Mouse (Mus musculus): Measurements from ENCODE around the gene Gtdc1. TPM values are rescaled to one million over a fixed set of nuclear protein-coding genes. Genes with fewer than 3 reads are reported as not detected.

Gene Gtdc1
- polyA plus RNA-seq, 1 experiment, result 5.7 TPM

- Histone ChIP-seq H3K4me1 (ENCODE audit: control insufficient read depth, insufficient read depth, insufficient read length) (no peaks in the 10 kb centered on the region), H3K27me3 (ENCODE audit: control insufficient read depth, insufficient read depth, low read length) (no peaks in the 10 kb centered on the region), H3K36me3 (ENCODE audit: control insufficient read depth, insufficient read depth, low read length) (no peaks in the 10 kb centered on the region), H3K27ac (ENCODE audit: insufficient read depth, low read length) (no peak overlapping the region), H3K4me3 (ENCODE audit: extremely low read depth, insufficient read depth, insufficient read length) (no peak overlapping the region)
- WGBS, result 87% methylated on average over 2 of the region's 2 CpGs
- no peak for DNase-seq (ENCODE audit: low read depth in 1 of 2, low spot score in 2 of 2)
- TF ChIP-seq POLR2A (IDR thresholded peaks at IDR 0.05; ENCODE audit: low read depth, low read length), result no peak
- TF ChIP-seq CTCF (IDR thresholded peaks at IDR 0.05; ENCODE audit: extremely low read depth, insufficient read depth, insufficient read length, insufficient replicate concordance), result no peak
Observed at GRCm38 (mm10) chr2:44965834-44966555, 38.5 kb upstream of the Gtdc1 start.

GRCm38 (mm10) chr2:44962620-44963019 lies 35.2 kb upstream of the Gtdc1 start:
- no peak for DNase-seq (ENCODE audit: low read depth in 1 of 2, low spot score in 2 of 2)
- Histone ChIP-seq H3K36me3 (ENCODE audit: control insufficient read depth, insufficient read depth, low read length) (no peaks in the 10 kb centered on the region), H3K27ac (ENCODE audit: insufficient read depth, low read length) (no peak overlapping the region), H3K4me1 (ENCODE audit: control insufficient read depth, insufficient read depth, insufficient read length) (peaks cover 5% of the 10 kb centered on the region), H3K27me3 (ENCODE audit: control insufficient read depth, insufficient read depth, low read length) (no peaks in the 10 kb centered on the region), H3K4me3 (ENCODE audit: extremely low read depth, insufficient read depth, insufficient read length) (no peak overlapping the region)
- 84% methylated on average over 5 of the region's 5 CpGs for WGBS
- no peak for TF ChIP-seq CTCF (IDR thresholded peaks at IDR 0.05; ENCODE audit: extremely low read depth, insufficient read depth, insufficient read length, insufficient replicate concordance)
- no peak for TF ChIP-seq POLR2A (IDR thresholded peaks at IDR 0.05; ENCODE audit: low read depth, low read length)

GRCm38 (mm10) chr2:44961192-44961591 lies 33.7 kb upstream of the Gtdc1 start:
- no peak for DNase-seq (ENCODE audit: low read depth in 1 of 2, low spot score in 2 of 2)
- WGBS, result 83% methylated on average over 4 of the region's 4 CpGs
- Histone ChIP-seq H3K4me1 (ENCODE audit: control insufficient read depth, insufficient read depth, insufficient read length) (peaks cover 8% of the 10 kb centered on the region), H3K4me3 (ENCODE audit: extremely low read depth, insufficient read depth, insufficient read length) (no peak overlapping the region), H3K27ac (ENCODE audit: insufficient read depth, low read length) (no peak overlapping the region), H3K36me3 (ENCODE audit: control insufficient read depth, insufficient read depth, low read length) (no peaks in the 10 kb centered on the region), H3K27me3 (ENCODE audit: control insufficient read depth, insufficient read depth, low read length) (no peaks in the 10 kb centered on the region)
- no peak for TF ChIP-seq POLR2A (IDR thresholded peaks at IDR 0.05; ENCODE audit: low read depth, low read length)
- no peak for TF ChIP-seq CTCF (IDR thresholded peaks at IDR 0.05; ENCODE audit: extremely low read depth, insufficient read depth, insufficient read length, insufficient replicate concordance)

- DNase-seq (ENCODE audit: low read depth in 1 of 2, low spot score in 2 of 2), result no peak
- no peak overlapping the region for H3K27ac ChIP-seq (ENCODE audit: insufficient read depth, low read length)
- WGBS, result 22% methylated on average over 3 of the region's 3 CpGs
- peaks cover 8% of the 10 kb centered on the region for H3K4me1 ChIP-seq (ENCODE audit: control insufficient read depth, insufficient read depth, insufficient read length)
- no peak overlapping the region for H3K4me3 ChIP-seq (ENCODE audit: extremely low read depth, insufficient read depth, insufficient read length)
- TF ChIP-seq CTCF (IDR thresholded peaks at IDR 0.05; ENCODE audit: extremely low read depth, insufficient read depth, insufficient read length, insufficient replicate concordance) (no peak), POLR2A (IDR thresholded peaks at IDR 0.05; ENCODE audit: low read depth, low read length) (no peak)
- no peaks in the 10 kb centered on the region for H3K36me3 ChIP-seq (ENCODE audit: control insufficient read depth, insufficient read depth, low read length)
- no peaks in the 10 kb centered on the region for H3K27me3 ChIP-seq (ENCODE audit: control insufficient read depth, insufficient read depth, low read length)
Observed at GRCm38 (mm10) chr2:44960561-44960960, 33.1 kb upstream of the Gtdc1 start.

- Histone ChIP-seq H3K27ac (ENCODE audit: insufficient read depth, low read length) (no peak overlapping the region), H3K4me1 (ENCODE audit: control insufficient read depth, insufficient read depth, insufficient read length) (peaks cover 8% of the 10 kb centered on the region), H3K36me3 (ENCODE audit: control insufficient read depth, insufficient read depth, low read length) (no peaks in the 10 kb centered on the region), H3K4me3 (ENCODE audit: extremely low read depth, insufficient read depth, insufficient read length) (no peak overlapping the region), H3K27me3 (ENCODE audit: control insufficient read depth, insufficient read depth, low read length) (no peaks in the 10 kb centered on the region)
- TF ChIP-seq POLR2A (IDR thresholded peaks at IDR 0.05; ENCODE audit: low read depth, low read length) (no peak), CTCF (IDR thresholded peaks at IDR 0.05; ENCODE audit: extremely low read depth, insufficient read depth, insufficient read length, insufficient replicate concordance) (no peak)
- WGBS, result 80% methylated on average over 1 of the region's 1 CpGs
- DNase-seq (ENCODE audit: low read depth in 1 of 2, low spot score in 2 of 2), result no peak
Observed at GRCm38 (mm10) chr2:44957329-44957797, 29.9 kb upstream of the Gtdc1 start.

GRCm38 (mm10) chr2:44956232-44956631 lies 28.8 kb upstream of the Gtdc1 start:
- 69% methylated on average over 3 of the region's 3 CpGs for WGBS
- no peaks in the 10 kb centered on the region for H3K27me3 ChIP-seq (ENCODE audit: control insufficient read depth, insufficient read depth, low read length)
- H3K4me3 ChIP-seq (ENCODE audit: extremely low read depth, insufficient read depth, insufficient read length), result no peak overlapping the region
- DNase-seq (ENCODE audit: low read depth in 1 of 2, low spot score in 2 of 2), result no peak
- no peak overlapping the region for H3K27ac ChIP-seq (ENCODE audit: insufficient read depth, low read length)
- TF ChIP-seq CTCF (IDR thresholded peaks at IDR 0.05; ENCODE audit: extremely low read depth, insufficient read depth, insufficient read length, insufficient replicate concordance), result no peak
- TF ChIP-seq POLR2A (IDR thresholded peaks at IDR 0.05; ENCODE audit: low read depth, low read length), result no peak
- H3K36me3 ChIP-seq (ENCODE audit: control insufficient read depth, insufficient read depth, low read length), result no peaks in the 10 kb centered on the region
- H3K4me1 ChIP-seq (ENCODE audit: control insufficient read depth, insufficient read depth, insufficient read length), result peaks cover 8% of the 10 kb centered on the region

- peaks cover 5% of the 10 kb centered on the region for H3K4me1 ChIP-seq (ENCODE audit: control insufficient read depth, insufficient read depth, insufficient read length)
- TF ChIP-seq POLR2A (IDR thresholded peaks at IDR 0.05; ENCODE audit: low read depth, low read length) (no peak), CTCF (IDR thresholded peaks at IDR 0.05; ENCODE audit: extremely low read depth, insufficient read depth, insufficient read length, insufficient replicate concordance) (no peak)
- no peak overlapping the region for H3K4me3 ChIP-seq (ENCODE audit: extremely low read depth, insufficient read depth, insufficient read length)
- H3K36me3 ChIP-seq (ENCODE audit: control insufficient read depth, insufficient read depth, low read length), result no peaks in the 10 kb centered on the region
- no peak for DNase-seq (ENCODE audit: low read depth in 1 of 2, low spot score in 2 of 2)
- H3K27me3 ChIP-seq (ENCODE audit: control insufficient read depth, insufficient read depth, low read length), result no peaks in the 10 kb centered on the region
- 89% methylated on average over 6 of the region's 6 CpGs for WGBS
- H3K27ac ChIP-seq (ENCODE audit: insufficient read depth, low read length), result no peak overlapping the region
Observed at GRCm38 (mm10) chr2:44955506-44955905, 28.0 kb upstream of the Gtdc1 start.

Data from spleen, adult 2 months (tissue).